Mouse (Mus musculus) megakaryocyte, adult 5-6 weeks (primary cell): ENCODE measurements around the gene Wipf3. TPM values are rescaled to one million over a fixed set of nuclear protein-coding genes. Genes with fewer than 3 reads are reported as not detected.

Source experiments
- ATAC-seq: 2 replicates; pipeline ENCODE4 v1.8.0; 2016; ENCODE audit warnings: mild to moderate bottlenecking, inconsistent platforms; ENCODE audit not compliant: poor library complexity, severe bottlenecking
- total RNA-seq, 2 experiments: library from RNA; stranded (forward) in 1 of 2; stranded (reverse) in 1 of 2; fragments of 153-499, 151-499 nt in 1 of 2; fragments of 221-1000, 200-1000 nt in 1 of 2; gene quantifications; 2 replicates each; pipeline versions ENCODE4 v1.2.3 to v1.2.4; 2015 to 2017

Gene Wipf3
- total RNA-seq (2015), result not detected in 2 replicates
- total RNA-seq (2017), result 0.04 TPM in 1 of 2 replicates, not detected in the other

GRCm38 (mm10) chr6:54429447-54430194 lies at the start of gene Wipf3:
Gene Wipf3, plus strand, starts transcription at chr6:54429603.
- ATAC-seq, result no peak

- ATAC-seq, result no peak
These were observed 46.8 kb upstream of the Wipf3 start for GRCm38 (mm10) chr6:54382636-54383035.

GRCm38 (mm10) chr6:54383893-54384524 lies 45.4 kb upstream of the Wipf3 start:
- ATAC-seq, result no peak

GRCm38 (mm10) chr6:54384777-54385176 lies 44.6 kb upstream of the Wipf3 start:
- ATAC-seq, result no peak

GRCm38 (mm10) chr6:54386429-54386828 lies 43.0 kb upstream of the Wipf3 start:
- no peak for ATAC-seq

- no peak for ATAC-seq
These were observed 42.4 kb upstream of the Wipf3 start for GRCm38 (mm10) chr6:54387044-54387443.

GRCm38 (mm10) chr6:54387751-54388150 lies 41.7 kb upstream of the Wipf3 start:
- no peak for ATAC-seq

- no peak for ATAC-seq
These were observed 40.6 kb upstream of the Wipf3 start for GRCm38 (mm10) chr6:54388690-54389275.

- no peak for ATAC-seq
These were observed 37.6 kb upstream of the Wipf3 start for GRCm38 (mm10) chr6:54391765-54392164.

GRCm38 (mm10) chr6:54393886-54394285 lies 35.5 kb upstream of the Wipf3 start:
- ATAC-seq, result no peak

GRCm38 (mm10) chr6:54399194-54399923 lies 30.0 kb upstream of the Wipf3 start:
- no peak for ATAC-seq

- ATAC-seq, result no peak
These were observed 27.9 kb upstream of the Wipf3 start for GRCm38 (mm10) chr6:54401503-54401902.

- no peak for ATAC-seq
These were observed 24.5 kb upstream of the Wipf3 start for GRCm38 (mm10) chr6:54404916-54405315.

- ATAC-seq, result no peak
These were observed 23.3 kb upstream of the Wipf3 start for GRCm38 (mm10) chr6:54406116-54406515.

GRCm38 (mm10) chr6:54409271-54409670 lies 20.1 kb upstream of the Wipf3 start:
- no peak for ATAC-seq

- ATAC-seq, result no peak
These were observed 19.0 kb upstream of the Wipf3 start for GRCm38 (mm10) chr6:54410451-54410850.

GRCm38 (mm10) chr6:54411591-54411990 lies 17.8 kb upstream of the Wipf3 start:
- ATAC-seq, result no peak

GRCm38 (mm10) chr6:54412879-54413278 lies 16.5 kb upstream of the Wipf3 start:
- ATAC-seq, result no peak

- ATAC-seq, result no peak
These were observed 4.2 kb upstream of the Wipf3 start for GRCm38 (mm10) chr6:54425230-54425629.

- no peak for ATAC-seq
These were observed 455 bp upstream of the Wipf3 start for GRCm38 (mm10) chr6:54428850-54429446.

GRCm38 (mm10) chr6:54430221-54430620 lies 818 bp downstream of the Wipf3 start:
- no peak for ATAC-seq
